Mouse (Mus musculus) layer of hippocampus, postnatal 36 days (tissue): ENCODE results near the gene Srgap3. TPM values are rescaled to one million over a fixed set of nuclear protein-coding genes. Genes with fewer than 3 reads are reported as not detected.

Source experiments
- total RNA-seq, 2 experiments: library from RNA; stranded (reverse); gene quantifications; 2 replicates each; pipeline ENCODE4 v1.2.3; 2021

The Srgap3 gene
- total RNA-seq, 2 experiments from 2014 or later, result 276 to 301 TPM

Other genes starting within 250 kb of the Srgap3 start
- 10 to 100 TPM; 33.1 to 42.0 TPM for gene Thumpd3, start 99.0 kb upstream of the Srgap3 start, total RNA-seq
- gene Setd5, start 130.1 kb upstream of the Srgap3 start, total RNA-seq, result 100 to 1,000 TPM; 103 to 117 TPM
- gene Lhfpl4, start 248.1 kb upstream of the Srgap3 start, total RNA-seq, result 10 to 100 TPM; 75.6 to 78.2 TPM